Mouse (Mus musculus) forebrain, postnatal 0 days (tissue): Measurements from ENCODE around the gene Ccdc117. TPM values are rescaled to one million over a fixed set of nuclear protein-coding genes. Genes with fewer than 3 reads are reported as not detected.

Experiments
- ATAC-seq: fragments of 200-750 bp; cut with Nextera tagmentation; 2 replicates; pipeline ENCODE4 v1.8.0; 2017; ENCODE audit warnings: mild to moderate bottlenecking, moderate library complexity
- DNase-seq: peaks from one replicate; pipeline ENCODE4 v3.0.0-alpha.2; 2015
- H3K27ac ChIP-seq: fragments of 300-500 bp; sonication (generic); 2 replicates; pipeline ENCODE4 v1.5.1; 2014; ENCODE audit warnings: low read depth, mild to moderate bottlenecking, antibody characterized with exemption, low read length, moderate library complexity, mixed read lengths
- H3K27me3 ChIP-seq: fragments of 300-500 bp; sonication (generic); 2 replicates; pipeline ENCODE4 v1.6.1; 2014; ENCODE audit warnings: mild to moderate bottlenecking, low read length, mixed read lengths; ENCODE audit not compliant: insufficient read depth
- H3K36me3 ChIP-seq: fragments of 300-500 bp; sonication (generic); 2 replicates; pipeline ENCODE4 v1.6.1; 2014; ENCODE audit warnings: mild to moderate bottlenecking, moderate library complexity; ENCODE audit not compliant: insufficient read depth
- H3K4me1 ChIP-seq: fragments of 300-500 bp; sonication (generic); 2 replicates; pipeline ENCODE4 v1.6.1; 2014; ENCODE audit warnings: antibody characterized with exemption; ENCODE audit not compliant: insufficient read depth
- H3K4me2 ChIP-seq: fragments of 300-500 bp; sonication (generic); 2 replicates; pipeline ENCODE4 v1.6.1; 2014; ENCODE audit warnings: low read depth, mild to moderate bottlenecking, moderate library complexity
- H3K4me3 ChIP-seq: fragments of 300-500 bp; sonication (generic); 2 replicates; pipeline ENCODE4 v1.5.1; 2014; ENCODE audit warnings: low read depth, low read length, mixed read lengths
- H3K9ac ChIP-seq: fragments of 300-500 bp; sonication (generic); 2 replicates; pipeline ENCODE4 v1.6.1; 2014; ENCODE audit warnings: mild to moderate bottlenecking
- H3K9me3 ChIP-seq: fragments of 300-500 bp; sonication (generic); 2 replicates; pipeline ENCODE4 v1.6.1; 2016; ENCODE audit warnings: low read length
- CTCF ChIP-seq: sonication (generic); IDR thresholded peaks from 2 replicates; pipeline ENCODE4 v1.5.1; 2016; ENCODE audit warnings: antibody characterized with exemption, control low read depth, low read depth
- WGBS: fragments of 180-500 bp; shearing (Covaris S2); extraction: QIAGEN DNeasy Blood & Tissue Kit; methylation state at CpG from one replicate; pipeline ENCODE4 v1.1.7; 2014; 5-methylcytosine and 5-hydroxymethylcytosine counted together
- polyA plus RNA-seq: library from polyadenylated mRNA; unstranded; fragments of >200 nt; fragmentation: Nextera tagmentation; extraction: Ambion mirVana; gene quantifications from 2 replicates; pipeline ENCODE4 v1.2.1, GENCODE M21; 2015
- total RNA-seq: library from RNA; depleted of rRNA; stranded (reverse); fragments of >200 nt; gene quantifications from 2 replicates; pipeline ENCODE4 v1.2.3, GENCODE M21; 2014

Ccdc117 gene
- total and polyA plus RNA-seq, 2 experiments from 2014 or later: 6.6 to 14.4 TPM

DNA sequence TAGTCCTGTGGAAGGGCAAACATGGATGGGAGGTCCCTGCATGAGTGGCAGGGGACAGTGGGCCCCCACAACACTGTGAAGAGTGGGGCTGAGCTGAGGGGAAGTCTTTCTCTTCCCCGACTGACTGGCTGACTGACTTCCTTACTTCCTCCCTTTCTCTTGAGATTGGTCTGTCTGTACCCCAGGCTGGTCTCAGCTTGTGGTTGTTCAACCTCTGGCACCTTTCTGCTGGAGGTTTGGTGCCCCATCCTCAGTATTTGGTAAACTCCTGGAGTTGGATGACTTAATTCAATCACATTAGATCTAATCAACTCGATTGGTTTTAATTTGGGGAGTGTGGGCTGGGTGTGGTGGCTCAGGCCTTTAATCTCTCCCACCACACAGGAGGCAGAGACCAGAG lies 24.5 kb upstream of the Ccdc117 start:
- DNase-seq: no peak
- ATAC-seq: no peak
- no peaks in the 10 kb centered on the region for H3K27me3 ChIP-seq
- no peak overlapping the region for H3K9ac ChIP-seq
- no peak overlapping the region for H3K4me3 ChIP-seq
- H3K9me3 ChIP-seq: no peaks in the 10 kb centered on the region
- TF ChIP-seq CTCF: no peak
- H3K36me3 ChIP-seq: no peaks in the 10 kb centered on the region
- H3K4me1 ChIP-seq: no peaks in the 10 kb centered on the region
- H3K27ac ChIP-seq: no peak overlapping the region
- 70% methylated on average over 2 of the region's 2 CpGs for WGBS
- no peak overlapping the region for H3K4me2 ChIP-seq

DNA sequence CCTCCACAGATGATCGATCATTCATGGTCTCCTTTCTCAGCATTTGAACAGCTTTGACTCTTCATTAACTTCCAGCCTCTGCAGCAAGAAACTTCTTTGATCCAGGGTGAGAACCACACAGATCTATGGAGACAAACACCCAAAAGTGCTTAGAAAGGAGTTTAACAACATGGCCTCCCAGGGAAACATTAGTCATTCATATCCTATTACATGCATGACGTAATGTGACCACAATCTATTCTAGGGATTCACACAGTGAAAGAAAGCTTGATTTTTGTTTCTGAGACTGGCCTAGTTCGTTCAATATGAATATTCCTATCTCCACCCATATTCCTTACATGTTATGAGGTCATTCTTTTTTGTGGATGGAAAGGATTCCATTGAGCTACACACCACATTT lies 23.6 kb upstream of the Ccdc117 start:
- no peak overlapping the region for H3K27ac ChIP-seq

GRCm38 (mm10) chr11:5563898-5564297 lies 21.9 kb upstream of the Ccdc117 start:
- Histone ChIP-seq H3K36me3 (no peaks in the 10 kb centered on the region), H3K4me2 (no peak overlapping the region), H3K4me3 (no peak overlapping the region), H3K27me3 (no peaks in the 10 kb centered on the region), H3K9me3 (no peaks in the 10 kb centered on the region), H3K4me1 (no peaks in the 10 kb centered on the region), H3K27ac (no peak overlapping the region), H3K9ac (no peak overlapping the region)
- no peak for DNase-seq
- WGBS: 59% methylated on average over 6 of the region's 6 CpGs
- ATAC-seq: no peak
- TF ChIP-seq CTCF: no peak

More for the DNA sequence above, 23.6 kb upstream of the Ccdc117 start:
- H3K4me1 ChIP-seq: no peaks in the 10 kb centered on the region
- no peaks in the 10 kb centered on the region for H3K9me3 ChIP-seq
- no peaks in the 10 kb centered on the region for H3K36me3 ChIP-seq
- no peaks in the 10 kb centered on the region for H3K27me3 ChIP-seq
- no peak for DNase-seq
- WGBS: 74% methylated on average over 3 of the region's 3 CpGs
- no peak for TF ChIP-seq CTCF
- H3K4me3 ChIP-seq: no peak overlapping the region
- no peak for ATAC-seq
- H3K9ac ChIP-seq: no peak overlapping the region
- H3K4me2 ChIP-seq: no peak overlapping the region

GRCm38 (mm10) chr11:5562625-5563268 lies 20.8 kb upstream of the Ccdc117 start:
- no peak overlapping the region for H3K4me2 ChIP-seq
- H3K9me3 ChIP-seq: no peaks in the 10 kb centered on the region
- TF ChIP-seq CTCF: peak; percentile 29
- WGBS: 20% methylated on average over 9 of the region's 9 CpGs
- no peaks in the 10 kb centered on the region for H3K36me3 ChIP-seq
- H3K4me3 ChIP-seq: no peak overlapping the region
- ATAC-seq (peak; percentile 74), DNase-seq (peak; percentile 41)
- H3K27ac ChIP-seq: no peak overlapping the region
- no peak overlapping the region for H3K9ac ChIP-seq
- no peaks in the 10 kb centered on the region for H3K4me1 ChIP-seq
- no peaks in the 10 kb centered on the region for H3K27me3 ChIP-seq

DNA sequence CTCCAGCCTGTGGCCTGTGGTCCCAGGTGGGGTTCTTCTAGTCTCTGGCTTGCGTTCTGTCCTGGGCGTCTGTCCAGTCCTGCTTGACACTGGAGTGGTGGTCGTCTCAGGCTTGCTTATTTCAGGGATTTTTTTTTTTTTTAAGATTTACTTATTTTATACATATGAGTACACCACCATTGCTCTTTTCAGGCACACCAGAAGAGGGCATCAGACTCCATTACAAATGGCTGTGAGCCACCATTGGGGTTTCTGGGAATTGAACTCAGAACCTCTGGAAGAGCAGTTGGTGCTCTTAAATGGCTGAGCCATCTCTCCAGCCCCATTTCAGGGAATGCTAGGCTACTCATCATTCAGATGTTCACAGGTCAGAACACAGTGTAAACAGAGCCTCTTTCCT lies 18.3 kb upstream of the Ccdc117 start:
- Histone ChIP-seq H3K36me3 (no peaks in the 10 kb centered on the region), H3K4me2 (no peak overlapping the region), H3K27ac (no peak overlapping the region), H3K4me3 (no peak overlapping the region), H3K27me3 (no peaks in the 10 kb centered on the region), H3K9me3 (no peaks in the 10 kb centered on the region), H3K9ac (no peak overlapping the region), H3K4me1 (no peaks in the 10 kb centered on the region)
- WGBS: 76% methylated on average over 3 of the region's 3 CpGs
- TF ChIP-seq CTCF: no peak
- ATAC-seq: no peak
- DNase-seq: no peak

DNA sequence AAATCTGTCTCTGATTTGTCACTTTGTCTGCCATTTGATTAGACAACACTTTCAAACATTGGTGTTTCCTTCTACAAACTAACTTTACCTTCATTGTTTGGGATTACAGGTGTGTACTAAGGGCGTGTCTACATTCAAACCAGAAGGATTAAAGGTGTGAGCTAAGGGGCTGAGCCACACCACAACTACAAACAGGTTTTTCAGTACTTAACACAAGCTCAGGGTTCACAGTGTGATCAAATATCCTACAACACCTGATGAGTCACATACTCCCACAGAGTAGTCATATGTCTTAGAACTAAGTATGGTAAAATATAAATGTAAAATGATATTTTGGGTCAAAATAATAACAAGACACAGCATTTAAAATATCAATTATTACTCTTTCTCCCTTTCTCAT lies 9.9 kb upstream of the Ccdc117 start:
- TF ChIP-seq CTCF: no peak
- H3K27me3 ChIP-seq: no peaks in the 10 kb centered on the region
- no peak overlapping the region for H3K9ac ChIP-seq
- 75% methylated on average over 1 of the region's 1 CpGs for WGBS
- no peaks in the 10 kb centered on the region for H3K4me1 ChIP-seq
- ATAC-seq: no peak
- no peak overlapping the region for H3K27ac ChIP-seq
- DNase-seq: no peak
- H3K4me3 ChIP-seq: no peak overlapping the region
- no peaks in the 10 kb centered on the region for H3K36me3 ChIP-seq
- H3K9me3 ChIP-seq: no peaks in the 10 kb centered on the region
- H3K4me2 ChIP-seq: no peak overlapping the region

GRCm38 (mm10) chr11:5551430-5551829 lies 9.4 kb upstream of the Ccdc117 start:
- ATAC-seq: no peak
- 90% methylated on average over 5 of the region's 5 CpGs for WGBS
- no peak overlapping the region for H3K9ac ChIP-seq

GRCm38 (mm10) chr11:5546693-5547092 lies 4.7 kb upstream of the Ccdc117 start:
- Histone ChIP-seq H3K4me1 (no peaks in the 10 kb centered on the region), H3K9me3 (no peaks in the 10 kb centered on the region), H3K27ac (no peak overlapping the region), H3K4me3 (no peak overlapping the region), H3K36me3 (no peaks in the 10 kb centered on the region), H3K9ac (no peak overlapping the region), H3K4me2 (no peak overlapping the region), H3K27me3 (no peaks in the 10 kb centered on the region)
- DNase-seq (no peak), ATAC-seq (no peak)
- 89% methylated on average over 3 of the region's 3 CpGs for WGBS
- no peak for TF ChIP-seq CTCF

More at GRCm38 (mm10) chr11:5551430-5551829, 9.4 kb upstream of the Ccdc117 start:
- Histone ChIP-seq H3K9me3 (no peaks in the 10 kb centered on the region), H3K4me3 (no peak overlapping the region), H3K4me2 (no peak overlapping the region), H3K36me3 (no peaks in the 10 kb centered on the region), H3K4me1 (no peaks in the 10 kb centered on the region), H3K27ac (no peak overlapping the region), H3K27me3 (no peaks in the 10 kb centered on the region)
- DNase-seq: no peak
- TF ChIP-seq CTCF: no peak
